Mouse (Mus musculus): ENCODE measurements around the gene Gm20458.

DNA sequence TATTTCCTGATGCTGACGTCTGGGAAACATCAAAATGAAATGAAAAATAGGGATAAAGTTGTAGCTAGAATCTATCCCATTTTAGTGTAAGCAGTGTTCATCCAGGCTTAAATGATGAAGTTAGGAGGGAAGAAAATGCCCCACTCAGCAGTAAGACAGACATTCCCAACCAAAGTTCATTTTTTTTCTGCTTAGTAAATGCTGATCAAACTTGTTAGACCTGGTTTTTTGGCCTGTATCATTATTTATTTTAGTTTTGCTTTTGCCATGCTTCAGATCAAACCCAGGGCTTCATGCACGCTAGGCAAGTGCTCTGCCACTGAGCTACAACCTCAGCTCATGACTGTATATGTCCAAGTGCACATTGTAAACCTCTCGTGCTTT is 14.7 kb upstream of the Gm20458 start:
- no peak for TF ChIP-seq CTCF (IDR thresholded peaks at IDR 0.05; ENCODE audit: control insufficient read depth, insufficient read depth, low read length)
- no peak for TF ChIP-seq POLR2A (IDR thresholded peaks at IDR 0.05; ENCODE audit: borderline replicate concordance, control insufficient read depth, low read depth, low read length)
